Comparison of ENCODE assay signal across 8 mouse cellular contexts in the genomic region with DNA sequence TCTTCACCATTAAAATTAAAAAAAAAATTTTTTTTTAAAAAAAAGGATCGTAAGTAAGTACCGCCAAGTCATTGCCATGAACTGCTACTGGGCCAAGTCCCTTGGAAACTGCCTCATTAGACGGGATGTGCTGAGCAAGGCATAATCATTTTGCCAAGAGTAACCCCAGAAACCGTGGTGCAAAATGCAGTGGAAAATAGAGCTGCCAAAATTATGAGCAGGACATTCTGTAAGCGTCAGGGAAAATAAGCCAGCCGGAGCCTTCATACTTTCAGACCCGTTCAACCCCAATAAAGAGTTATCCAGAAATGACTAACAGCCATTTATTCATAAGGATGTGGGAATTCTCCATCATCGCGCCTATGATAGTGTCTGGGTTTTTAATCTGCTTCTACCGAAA.
DNase-seq lines count a peak whose midpoint lies in the region; ATAC-seq and TF ChIP-seq lines count a peak whose summit lies in the region.

No protein-coding gene starts in this region.

- peak in 1 of 2 experiments; percentile 15 for DNase-seq in layer of hippocampus, adult 2 months (ENCODE audit: low spot score in 2 of 2)
- no peak for DNase-seq in layer of hippocampus, adult 8-10 months (ENCODE audit: low spot score in 2 of 2)
- DNase-seq in midbrain, embryonic 11.5 days (ENCODE audit: low spot score, missing footprints), result peak; percentile 93
- DNase-seq in MN1 (ENCODE audit: low spot score), result no peak
- DNase-seq in ovary, adult 18-20 months (ENCODE audit: low spot score), result no peak

- 9% methylated on average over 10 of the region's 10 CpGs for WGBS in embryonic facial prominence, embryonic 15.5 days
- 4% methylated on average over 10 of the region's 10 CpGs for WGBS in intestine, postnatal 0 days
- WGBS in midbrain, embryonic 11.5 days, result 17% methylated on average over 10 of the region's 10 CpGs

- peak overlapping the region; percentile 90 for H3K27ac ChIP-seq in layer of hippocampus, adult 2 months
- peak overlapping the region; percentile 97 for H3K27ac ChIP-seq in embryonic facial prominence, embryonic 15.5 days (replicated peaks)
- H3K27ac ChIP-seq in intestine, postnatal 0 days (ENCODE audit: low read depth, low read length), result peak overlapping the region; percentile 91
- H3K27ac ChIP-seq in midbrain, embryonic 11.5 days (ENCODE audit: low read depth, low read length), result no peak overlapping the region

- H3K36me3 ChIP-seq in embryonic facial prominence, embryonic 15.5 days, result no peaks in the 10 kb centered on the region
- H3K36me3 ChIP-seq in intestine, postnatal 0 days (ENCODE audit: control insufficient read depth, insufficient read depth), result no peaks in the 10 kb centered on the region
- H3K36me3 ChIP-seq in midbrain, embryonic 11.5 days (ENCODE audit: control insufficient read depth, insufficient read depth, low read length), result no peaks in the 10 kb centered on the region

- no peaks in the 10 kb centered on the region for H3K9me3 ChIP-seq in embryonic facial prominence, embryonic 15.5 days (replicated peaks)
- no peaks in the 10 kb centered on the region for H3K9me3 ChIP-seq in intestine, postnatal 0 days (ENCODE audit: control insufficient read depth)
- no peaks in the 10 kb centered on the region for H3K9me3 ChIP-seq in midbrain, embryonic 11.5 days (ENCODE audit: control insufficient read depth, low read length)

- no peak for TF ChIP-seq CTCF in layer of hippocampus, adult 2 months (conservative IDR thresholded peaks at IDR 0.05)
- TF ChIP-seq CTCF in intestine, postnatal 0 days (IDR thresholded peaks at IDR 0.05; ENCODE audit: low read depth), result no peak

- no peaks in the 10 kb centered on the region; the same call in 1 of the 2 replicates for H3K27me3 ChIP-seq in embryonic facial prominence, embryonic 15.5 days
- H3K27me3 ChIP-seq in intestine, postnatal 0 days (replicated peaks; ENCODE audit: control insufficient read depth, insufficient read depth, low read length), result no peaks in the 10 kb centered on the region
- no peaks in the 10 kb centered on the region for H3K27me3 ChIP-seq in midbrain, embryonic 11.5 days (ENCODE audit: control insufficient read depth, insufficient read depth, low read length)

- peak overlapping the region; percentile 68 for H3K9ac ChIP-seq in embryonic facial prominence, embryonic 15.5 days
- H3K9ac ChIP-seq in intestine, postnatal 0 days (ENCODE audit: low read depth, low read length), result peak overlapping the region; percentile 74
- peak overlapping the region; percentile 70 for H3K9ac ChIP-seq in midbrain, embryonic 11.5 days (ENCODE audit: low read length)

- peak overlapping the region; percentile 92 for H3K4me3 ChIP-seq in layer of hippocampus, adult 2 months
- H3K4me3 ChIP-seq in embryonic facial prominence, embryonic 15.5 days (replicated peaks), result peak overlapping the region; percentile 70
- peak overlapping the region; percentile 80 for H3K4me3 ChIP-seq in intestine, postnatal 0 days (ENCODE audit: low read depth, low read length)
- peak overlapping the region; percentile 51 for H3K4me3 ChIP-seq in midbrain, embryonic 11.5 days (ENCODE audit: low read depth, low read length)

- ATAC-seq in embryonic facial prominence, embryonic 15.5 days (ENCODE audit: insufficient number of reproducible peaks, low FRiP score, low TSS enrichment, low read depth), result no peak
- no peak for ATAC-seq in intestine, postnatal 0 days
- ATAC-seq in midbrain, embryonic 11.5 days (ENCODE audit: low FRiP score), result no peak
- no peak for ATAC-seq in granulocyte monocyte progenitor cell, adult 5-6 weeks (replicated peaks; ENCODE audit: poor library complexity, severe bottlenecking)

- H3K4me1 ChIP-seq in embryonic facial prominence, embryonic 15.5 days, result peaks cover 41% of the 10 kb centered on the region
- peaks cover 17% of the 10 kb centered on the region for H3K4me1 ChIP-seq in intestine, postnatal 0 days (replicated peaks; ENCODE audit: control insufficient read depth, insufficient read depth, low read length)
- peaks cover 25% of the 10 kb centered on the region for H3K4me1 ChIP-seq in midbrain, embryonic 11.5 days (ENCODE audit: control insufficient read depth, insufficient read depth, low read length)

- H3K4me2 ChIP-seq in embryonic facial prominence, embryonic 15.5 days (replicated peaks), result peak overlapping the region; percentile 73
- peak overlapping the region; percentile 78 for H3K4me2 ChIP-seq in intestine, postnatal 0 days (replicated peaks; ENCODE audit: low read depth)
- peak overlapping the region; percentile 73 for H3K4me2 ChIP-seq in midbrain, embryonic 11.5 days
